Mouse (Mus musculus) small intestine, adult 2 months (tissue): ENCODE measurements at regions not wholly inside any gene's neighbourhood (a gene's known extent, or its start where the extent isn't known, plus 50 kb on each side); places are given as distances from the start of the nearest gene placed in this dataset.
A peak's percentile ranks its signal among the peaks of the same experiment; 100 is the strongest.

ENCODE experiments used
- CTCF ChIP-seq: fragments of 200-500 bp; IDR thresholded peaks from 2 replicates; pipeline ENCODE4 v1.5.1; 2012; ENCODE audit warnings: low read depth, mild to moderate bottlenecking, control low read depth, inconsistent platforms, low read length, moderate library complexity, mixed read lengths; ENCODE audit not compliant: insufficient replicate concordance, insufficient read length; ENCODE audit errors: extremely low read depth
- POLR2A ChIP-seq: fragments of 200-500 bp; IDR thresholded peaks from 2 replicates; pipeline ENCODE4 v1.6.1; 2012; ENCODE audit warnings: low read depth, mild to moderate bottlenecking, control low read depth, inconsistent platforms, low read length, moderate library complexity

DNA sequence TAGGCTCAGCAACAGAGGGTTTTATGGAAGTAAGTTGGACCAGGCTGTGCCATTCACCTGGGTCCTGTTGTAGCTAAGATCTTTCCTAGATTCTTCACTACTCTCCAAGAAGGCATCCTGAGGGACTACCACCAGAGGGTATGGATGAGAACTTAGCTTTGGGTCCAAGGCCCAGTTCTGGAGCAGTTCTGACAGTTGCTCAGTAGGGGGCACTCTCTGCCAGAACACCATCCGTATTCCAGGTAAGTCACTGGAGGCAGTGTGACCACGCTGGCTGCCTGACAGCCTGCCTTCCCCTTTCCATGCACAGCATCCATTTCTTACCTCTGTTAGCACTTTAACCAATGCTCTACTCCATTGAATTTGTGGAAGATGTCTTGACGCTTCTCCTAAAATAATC is 533.2 kb downstream of the Zfp704 start:
- TF ChIP-seq POLR2A (no peak), CTCF (peak; percentile 82)
